Mouse (Mus musculus) bone marrow, adult 2 months (tissue): ENCODE results near the gene Cdkn3.

Experiments
- CTCF ChIP-seq: fragments of 200-500 bp; IDR thresholded peaks from 2 replicates; pipeline ENCODE4 v1.5.1; 2011; ENCODE audit warnings: low read length, control low read depth; ENCODE audit not compliant: control insufficient read depth, insufficient read depth
- POLR2A ChIP-seq: fragments of 200-500 bp; IDR thresholded peaks from 2 replicates; pipeline ENCODE4 v1.6.1; 2011; ENCODE audit warnings: low read depth, mild to moderate bottlenecking, control low read depth, low read length, borderline replicate concordance; ENCODE audit not compliant: control insufficient read depth

GRCm38 (mm10) chr14:46725743-46726142 is 34.6 kb upstream of the Cdkn3 start:
- TF ChIP-seq CTCF, result peak; percentile 50
- TF ChIP-seq POLR2A, result no peak
